12 mouse cellular contexts compared by ENCODE assay signal in genomic region chr8:120474496-120475235, GRCm38 (mm10).
DNase-seq lines count a peak whose midpoint lies in the region; ATAC-seq and TF ChIP-seq lines count a peak whose summit lies in the region.
"Had no signal": no experiment of that assay in that cellular context is flagged by ENCODE, and none has a peak within 500 bp of the region (broad histone marks: within the 10 kb centered on the region; RNA-seq: fewer than 3 reads in every experiment).

No protein-coding gene starts in this region.

- peak overlapping the region; percentile 70 for H3K27ac ChIP-seq in heart, embryonic 11.5 days (ENCODE audit: low read depth, low read length)
- H3K27ac ChIP-seq in layer of hippocampus, adult 2 months = peak overlapping the region; percentile 20; the same call in 1 of the 2 replicates
- H3K27ac ChIP-seq in bone marrow, adult 2 months (ENCODE audit: control insufficient read depth, insufficient read depth, low read depth, low read length, poor library complexity) = peak overlapping the region; percentile 12; the same call in 1 of the 2 replicates
- peak overlapping the region; percentile 87 for H3K27ac ChIP-seq in liver, embryonic 13.5 days
- H3K27ac ChIP-seq: embryonic facial prominence, embryonic 15.5 days; limb, embryonic 12.5 days; neural tube, embryonic 12.5 days had no signal

- 54% methylated on average over 11 of the region's 11 CpGs for WGBS in heart, embryonic 11.5 days (ENCODE audit: insufficient replicate concordance)
- 58% methylated on average over 11 of the region's 11 CpGs for WGBS in bone marrow, adult 2 months
- 44% methylated on average over 11 of the region's 11 CpGs for WGBS in liver, embryonic 13.5 days (ENCODE audit: insufficient replicate concordance)

- H3K4me3 ChIP-seq in heart, embryonic 11.5 days (ENCODE audit: low read depth, low read length) = no peak overlapping the region
- H3K4me3 ChIP-seq in layer of hippocampus, adult 2 months = no peak overlapping the region
- H3K4me3 ChIP-seq in bone marrow, adult 2 months (replicated peaks; ENCODE audit: control insufficient read depth, low read depth, low read length) = no peak overlapping the region
- H3K4me3 ChIP-seq in liver, embryonic 13.5 days (replicated peaks) = no peak overlapping the region
- H3K4me3 ChIP-seq: embryonic facial prominence, embryonic 15.5 days; limb, embryonic 12.5 days; neural tube, embryonic 12.5 days had no signal

- H3K4me2 ChIP-seq in heart, embryonic 11.5 days = peak overlapping the region; percentile 25; the same call in 1 of the 2 replicates
- peak overlapping the region; percentile 68 for H3K4me2 ChIP-seq in liver, embryonic 13.5 days
- H3K4me2 ChIP-seq: embryonic facial prominence, embryonic 15.5 days; limb, embryonic 12.5 days; neural tube, embryonic 12.5 days had no signal

- no peak for TF ChIP-seq POLR2A in bone marrow, adult 2 months (IDR thresholded peaks at IDR 0.05; ENCODE audit: borderline replicate concordance, control insufficient read depth, low read depth, low read length)

- no peak for DNase-seq in heart, adult 11 months
- DNase-seq in layer of hippocampus, adult 2 months (ENCODE audit: low spot score in 2 of 2) = no peak
- DNase-seq in layer of hippocampus, adult 9-11 months = no peak
- no peak for DNase-seq in liver, embryonic 13.5 days
- DNase-seq: cerebellum, postnatal 14 days had no signal

- no peaks in the 10 kb centered on the region for H3K9me3 ChIP-seq in heart, embryonic 11.5 days (replicated peaks; ENCODE audit: control insufficient read depth, low read length)
- H3K9me3 ChIP-seq in liver, embryonic 13.5 days (replicated peaks) = no peaks in the 10 kb centered on the region
- H3K9me3 ChIP-seq: embryonic facial prominence, embryonic 15.5 days; limb, embryonic 12.5 days; neural tube, embryonic 12.5 days had no signal

- ATAC-seq in heart, embryonic 11.5 days (replicated peaks; ENCODE audit: insufficient number of reproducible peaks, low FRiP score, low TSS enrichment) = no peak
- ATAC-seq in liver, embryonic 13.5 days (ENCODE audit: low read depth) = no peak
- ATAC-seq in inflammation-experienced regulatory T-cells, adult 6 months = no peak
- no peak for ATAC-seq in erythroid progenitor cell, adult 5-6 weeks (replicated peaks; ENCODE audit: low FRiP score, poor library complexity, severe bottlenecking)

- peak overlapping the region; percentile 48; the same call in 1 of the 2 replicates for H3K9ac ChIP-seq in heart, embryonic 11.5 days (ENCODE audit: low read depth, low read length)
- peak overlapping the region; percentile 64 for H3K9ac ChIP-seq in liver, embryonic 13.5 days
- H3K9ac ChIP-seq: embryonic facial prominence, embryonic 15.5 days; limb, embryonic 12.5 days; neural tube, embryonic 12.5 days had no signal

- no peak for TF ChIP-seq CTCF in layer of hippocampus, adult 2 months (conservative IDR thresholded peaks at IDR 0.05)
- TF ChIP-seq CTCF in bone marrow, adult 2 months (IDR thresholded peaks at IDR 0.05; ENCODE audit: control insufficient read depth, insufficient read depth, low read length) = no peak

- peaks cover 3% of the 10 kb centered on the region; the same call in 1 of the 2 replicates for H3K27me3 ChIP-seq in heart, embryonic 11.5 days (ENCODE audit: control insufficient read depth, insufficient read depth, low read length)
- no peaks in the 10 kb centered on the region for H3K27me3 ChIP-seq in liver, embryonic 13.5 days
- H3K27me3 ChIP-seq: embryonic facial prominence, embryonic 15.5 days; neural tube, embryonic 12.5 days had no signal

- H3K4me1 ChIP-seq in heart, embryonic 11.5 days (ENCODE audit: control insufficient read depth, insufficient read depth, low read length) = peaks cover 64% of the 10 kb centered on the region
- peaks cover 15% of the 10 kb centered on the region; the same call in 1 of the 2 replicates for H3K4me1 ChIP-seq in bone marrow, adult 2 months (ENCODE audit: control insufficient read depth, insufficient read depth, low read length)
- peaks cover 92% of the 10 kb centered on the region for H3K4me1 ChIP-seq in liver, embryonic 13.5 days (replicated peaks)

- no peaks in the 10 kb centered on the region for H3K36me3 ChIP-seq in heart, embryonic 11.5 days (ENCODE audit: control insufficient read depth, insufficient read depth, low read length)
- no peaks in the 10 kb centered on the region for H3K36me3 ChIP-seq in liver, embryonic 13.5 days
- H3K36me3 ChIP-seq: embryonic facial prominence, embryonic 15.5 days; limb, embryonic 12.5 days; neural tube, embryonic 12.5 days had no signal

Comparison
In these comparisons a context has a peak if more than half of its experiments do, and no peak if none do; other contexts are left out.
1. H3K27ac ChIP-seq: peak in every context shown above with its lines; median percentile 87 in liver, embryonic 13.5 days; 70 in heart, embryonic 11.5 days; 20 in layer of hippocampus, adult 2 months; 12 in bone marrow, adult 2 months.